8 mouse cellular contexts compared by ENCODE assay signal in the genomic region with DNA sequence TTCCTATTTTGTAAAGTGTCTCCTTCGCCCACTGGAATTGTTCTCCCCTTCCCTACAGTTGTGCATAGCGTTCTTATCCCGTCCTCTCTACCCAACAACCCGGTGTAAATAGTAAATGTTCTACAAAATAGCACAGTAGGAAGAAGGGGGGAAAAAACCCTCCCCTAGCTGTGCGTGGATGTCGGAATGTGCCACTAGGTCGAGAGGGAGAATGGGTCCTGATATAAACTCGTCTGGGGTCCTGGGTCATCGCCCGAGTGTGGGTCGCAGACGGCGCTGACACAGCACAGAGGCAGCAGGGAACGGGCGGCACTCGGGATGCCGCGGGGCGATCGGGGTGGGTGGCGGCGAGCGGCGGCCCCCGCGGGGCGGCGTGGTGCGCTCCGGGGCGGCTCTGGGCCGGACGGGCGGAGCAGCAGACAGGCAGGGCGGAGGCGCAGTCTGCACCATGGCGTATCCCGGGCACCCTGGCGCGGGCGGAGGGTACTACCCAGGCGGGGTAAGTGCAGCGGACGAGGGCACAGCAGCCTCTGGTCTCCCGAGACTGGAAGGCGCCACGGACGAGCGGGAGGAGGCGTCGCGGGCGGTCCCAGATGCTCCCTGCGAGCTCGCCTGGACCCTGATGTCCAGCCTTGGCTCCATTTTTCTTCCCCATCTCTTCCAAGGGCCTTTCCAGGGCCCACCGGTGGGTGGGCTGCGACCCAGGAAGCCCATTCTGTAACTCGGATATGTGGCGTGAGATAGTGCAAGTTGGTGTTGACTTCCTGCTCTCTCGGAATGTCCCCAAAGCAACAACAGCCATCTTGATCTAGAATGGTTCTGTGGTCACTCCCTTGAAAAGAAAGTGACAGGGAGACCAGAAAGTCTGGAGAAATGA. TPM values are rescaled to one million over a fixed set of nuclear protein-coding genes. Genes with fewer than 3 reads are reported as not detected.
DNase-seq lines count a peak whose midpoint lies in the region; TF ChIP-seq lines count a peak whose summit lies in the region.

No protein-coding gene starts in this region.

- peak; percentile 91 to 97 for DNase-seq in adrenal gland, adult (ENCODE audit: inconsistent age in 2 of 2, low spot score in 1 of 2)
- peak; percentile 80 for DNase-seq in gastrocnemius, postnatal 10 days
- peak; percentile 86 for DNase-seq in induced T-regulatory cell, adult 2 months (ENCODE audit: low read depth)
- DNase-seq in left cerebral cortex, postnatal 25 days (ENCODE audit: low spot score in 2 of 2) = peak; percentile 79 to 83
- DNase-seq in mesoderm, embryonic 11.5 days (ENCODE audit: low read depth, low spot score) = peak; percentile 58
- peak; percentile 67 to 70 for DNase-seq in right cerebral cortex, postnatal 36 days (ENCODE audit: low spot score in 2 of 2)
- peak; percentile 79 to 82 for DNase-seq in urinary bladder, postnatal 4 days (ENCODE audit: low spot score in 2 of 2)

- no peak for TF ChIP-seq CTCF in cortical plate, adult 2 months (IDR thresholded peaks at IDR 0.05; ENCODE audit: extremely low read depth, insufficient read depth, low read length)

- H3K4me3 ChIP-seq in cortical plate, adult 2 months (ENCODE audit: insufficient read depth, low read length) = peak overlapping the region; percentile 99

- peak overlapping the region; percentile 94 for H3K27ac ChIP-seq in cortical plate, adult 2 months (ENCODE audit: insufficient read depth, low read length)

- peak; percentile 70 for TF ChIP-seq POLR2A in cortical plate, adult 2 months (IDR thresholded peaks at IDR 0.05; ENCODE audit: extremely low read depth, insufficient read depth, low read length)

- intact Hi-C loops in left cerebral cortex, postnatal 25 days (cut with DNase I) = no loop called here

- peaks cover 4% of the 10 kb centered on the region for H3K4me1 ChIP-seq in cortical plate, adult 2 months (ENCODE audit: control insufficient read depth, insufficient read depth, low read length)

RNA-seq across cellular contexts. Expression of gene Sri, which starts 10.5 kb away (rescaled TPM):
- polyA plus RNA-seq in cortical plate, adult 2 months (2012; rRNA removed) = 108 and 124 TPM in 2 replicates
- total RNA-seq in gastrocnemius, postnatal 10 days (2021) = 10 to 100 TPM; 43.7 to 51.3 TPM
- 100 to 1,000 TPM; 101 to 102 TPM for total RNA-seq in left cerebral cortex, postnatal 25 days (2021)

Comparison
In these comparisons a context has a peak if more than half of its experiments do, and no peak if none do; other contexts are left out.
1. Peak in every context shown above with its lines: DNase-seq, H3K4me3 ChIP-seq and H3K27ac ChIP-seq.